Mouse (Mus musculus): ENCODE results near the gene Vgll4. TPM values are rescaled to one million over a fixed set of nuclear protein-coding genes. Genes with fewer than 3 reads are reported as not detected.

The Vgll4 gene
- polyA plus RNA-seq (2014; fragmentation: Nextera tagmentation; extraction: Ambion mirVana), result 35.6 and 43.3 TPM in 2 replicates

GRCm38 (mm10) chr6:114969213-114970120 is at the start of gene Vgll4:
TSS of gene Vgll4 (minus strand) at chr6:114969994.
- peak within 1 kb of the TSS; percentile 69 for H3K4me3 ChIP-seq (ENCODE audit: low read depth, low read length)
- ATAC-seq (ENCODE audit: low read depth), result peak; percentile 70
- peaks cover 7% of the 10 kb centered on the region; the same call in 1 of the 2 replicates for H3K27me3 ChIP-seq (ENCODE audit: control insufficient read depth, insufficient read depth, low read length)
- under 1% methylated on average over 79 of the region's 79 CpGs for WGBS
- no peaks in the 10 kb centered on the region for H3K36me3 ChIP-seq (ENCODE audit: control insufficient read depth, insufficient read depth, low read length)
- 0 out of 2 replicates have a peak, but pooled peaks cover 5% of the 10 kb centered on the region for H3K4me1 ChIP-seq (ENCODE audit: control insufficient read depth, insufficient read depth, low read length)
- peak within 1 kb of the TSS; percentile 99 for H3K4me2 ChIP-seq (ENCODE audit: low read depth, low read length)
- H3K9me3 ChIP-seq (ENCODE audit: control insufficient read depth, low read length), result no peaks in the 10 kb centered on the region
- H3K9ac ChIP-seq (replicated peaks; ENCODE audit: low read depth, low read length), result peak within 1 kb of the TSS; percentile 76
- H3K27ac ChIP-seq (ENCODE audit: low read depth, low read length), result peak within 1 kb of the TSS; percentile 62

- WGBS, result 94% methylated on average over 13 of the region's 13 CpGs
- no peaks in the 10 kb centered on the region for H3K4me1 ChIP-seq (ENCODE audit: control insufficient read depth, insufficient read depth, low read length)
- H3K27ac ChIP-seq (ENCODE audit: low read depth, low read length), result no peak overlapping the region
- no peaks in the 10 kb centered on the region for H3K9me3 ChIP-seq (ENCODE audit: control insufficient read depth, low read length)
- no peak overlapping the region for H3K4me2 ChIP-seq (ENCODE audit: low read depth, low read length)
- H3K36me3 ChIP-seq (ENCODE audit: control insufficient read depth, insufficient read depth, low read length), result peaks cover 15% of the 10 kb centered on the region
- no peak overlapping the region for H3K9ac ChIP-seq (replicated peaks; ENCODE audit: low read depth, low read length)
- H3K27me3 ChIP-seq (ENCODE audit: control insufficient read depth, insufficient read depth, low read length), result no peaks in the 10 kb centered on the region
- H3K4me3 ChIP-seq (ENCODE audit: low read depth, low read length), result no peak overlapping the region
- ATAC-seq (ENCODE audit: low read depth), result no peak
Observed at GRCm38 (mm10) chr6:115015461-115015860, 45.7 kb upstream of the Vgll4 start.

- Histone ChIP-seq H3K36me3 (ENCODE audit: control insufficient read depth, insufficient read depth, low read length) (peaks cover 8% of the 10 kb centered on the region), H3K9ac (replicated peaks; ENCODE audit: low read depth, low read length) (no peak overlapping the region), H3K4me3 (ENCODE audit: low read depth, low read length) (no peak overlapping the region), H3K27me3 (ENCODE audit: control insufficient read depth, insufficient read depth, low read length) (no peaks in the 10 kb centered on the region), H3K9me3 (ENCODE audit: control insufficient read depth, low read length) (no peaks in the 10 kb centered on the region), H3K4me1 (ENCODE audit: control insufficient read depth, insufficient read depth, low read length) (no peaks in the 10 kb centered on the region), H3K27ac (ENCODE audit: low read depth, low read length) (no peak overlapping the region), H3K4me2 (ENCODE audit: low read depth, low read length) (no peak overlapping the region)
- WGBS, result 91% methylated on average over 4 of the region's 4 CpGs
- ATAC-seq (ENCODE audit: low read depth), result no peak
Observed at GRCm38 (mm10) chr6:115013574-115013973, 43.8 kb upstream of the Vgll4 start.

- H3K9me3 ChIP-seq (ENCODE audit: control insufficient read depth, low read length), result no peaks in the 10 kb centered on the region
- H3K27me3 ChIP-seq (ENCODE audit: control insufficient read depth, insufficient read depth, low read length), result no peaks in the 10 kb centered on the region
- WGBS, result 84% methylated on average over 8 of the region's 8 CpGs
- no peak overlapping the region for H3K4me2 ChIP-seq (ENCODE audit: low read depth, low read length)
- H3K36me3 ChIP-seq (ENCODE audit: control insufficient read depth, insufficient read depth, low read length), result peaks cover 8% of the 10 kb centered on the region
- H3K4me3 ChIP-seq (ENCODE audit: low read depth, low read length), result no peak overlapping the region
- H3K9ac ChIP-seq (replicated peaks; ENCODE audit: low read depth, low read length), result no peak overlapping the region
- no peak for ATAC-seq (ENCODE audit: low read depth)
- H3K4me1 ChIP-seq (ENCODE audit: control insufficient read depth, insufficient read depth, low read length), result no peaks in the 10 kb centered on the region
- no peak overlapping the region for H3K27ac ChIP-seq (ENCODE audit: low read depth, low read length)
Observed at GRCm38 (mm10) chr6:115011792-115012191, 42.0 kb upstream of the Vgll4 start.

- H3K27ac ChIP-seq (ENCODE audit: low read depth, low read length), result no peak overlapping the region
- H3K36me3 ChIP-seq (ENCODE audit: control insufficient read depth, insufficient read depth, low read length), result peaks cover 6% of the 10 kb centered on the region
- ATAC-seq (ENCODE audit: low read depth), result no peak
- H3K4me1 ChIP-seq (ENCODE audit: control insufficient read depth, insufficient read depth, low read length), result no peaks in the 10 kb centered on the region
- no peaks in the 10 kb centered on the region for H3K27me3 ChIP-seq (ENCODE audit: control insufficient read depth, insufficient read depth, low read length)
- no peak overlapping the region for H3K4me2 ChIP-seq (ENCODE audit: low read depth, low read length)
- H3K4me3 ChIP-seq (ENCODE audit: low read depth, low read length), result no peak overlapping the region
- no peak overlapping the region for H3K9ac ChIP-seq (replicated peaks; ENCODE audit: low read depth, low read length)
- H3K9me3 ChIP-seq (ENCODE audit: control insufficient read depth, low read length), result no peaks in the 10 kb centered on the region
- 85% methylated on average over 9 of the region's 9 CpGs for WGBS
Observed at GRCm38 (mm10) chr6:115010815-115011214, 41.0 kb upstream of the Vgll4 start.

- H3K9me3 ChIP-seq (ENCODE audit: control insufficient read depth, low read length), result no peaks in the 10 kb centered on the region
- WGBS, result 82% methylated on average over 9 of the region's 9 CpGs
- no peak overlapping the region for H3K27ac ChIP-seq (ENCODE audit: low read depth, low read length)
- no peaks in the 10 kb centered on the region for H3K27me3 ChIP-seq (ENCODE audit: control insufficient read depth, insufficient read depth, low read length)
- H3K36me3 ChIP-seq (ENCODE audit: control insufficient read depth, insufficient read depth, low read length), result peaks cover 4% of the 10 kb centered on the region
- H3K9ac ChIP-seq (replicated peaks; ENCODE audit: low read depth, low read length), result no peak overlapping the region
- ATAC-seq (ENCODE audit: low read depth), result no peak
- no peak overlapping the region for H3K4me2 ChIP-seq (ENCODE audit: low read depth, low read length)
- no peaks in the 10 kb centered on the region for H3K4me1 ChIP-seq (ENCODE audit: control insufficient read depth, insufficient read depth, low read length)
- H3K4me3 ChIP-seq (ENCODE audit: low read depth, low read length), result no peak overlapping the region
Observed at GRCm38 (mm10) chr6:115010304-115010703, 40.5 kb upstream of the Vgll4 start.

- no peaks in the 10 kb centered on the region for H3K4me1 ChIP-seq (ENCODE audit: control insufficient read depth, insufficient read depth, low read length)
- H3K9ac ChIP-seq (replicated peaks; ENCODE audit: low read depth, low read length), result no peak overlapping the region
- H3K27me3 ChIP-seq (ENCODE audit: control insufficient read depth, insufficient read depth, low read length), result no peaks in the 10 kb centered on the region
- no peaks in the 10 kb centered on the region for H3K9me3 ChIP-seq (ENCODE audit: control insufficient read depth, low read length)
- no peak overlapping the region for H3K27ac ChIP-seq (ENCODE audit: low read depth, low read length)
- H3K36me3 ChIP-seq (ENCODE audit: control insufficient read depth, insufficient read depth, low read length), result no peaks in the 10 kb centered on the region; the same call in 1 of the 2 replicates
- H3K4me2 ChIP-seq (ENCODE audit: low read depth, low read length), result no peak overlapping the region
- ATAC-seq (ENCODE audit: low read depth), result peak; percentile 71; the same call in 1 of the 2 replicates
- 26% methylated on average over 5 of the region's 5 CpGs for WGBS
- no peak overlapping the region for H3K4me3 ChIP-seq (ENCODE audit: low read depth, low read length)
Observed at GRCm38 (mm10) chr6:115007728-115008127, 37.9 kb upstream of the Vgll4 start.

GRCm38 (mm10) chr6:115006948-115007347 is 37.2 kb upstream of the Vgll4 start:
- Histone ChIP-seq H3K36me3 (ENCODE audit: control insufficient read depth, insufficient read depth, low read length) (no peaks in the 10 kb centered on the region; the same call in 1 of the 2 replicates), H3K27ac (ENCODE audit: low read depth, low read length) (no peak overlapping the region), H3K4me3 (ENCODE audit: low read depth, low read length) (no peak overlapping the region), H3K4me2 (ENCODE audit: low read depth, low read length) (no peak overlapping the region), H3K27me3 (ENCODE audit: control insufficient read depth, insufficient read depth, low read length) (no peaks in the 10 kb centered on the region), H3K4me1 (ENCODE audit: control insufficient read depth, insufficient read depth, low read length) (no peaks in the 10 kb centered on the region), H3K9me3 (ENCODE audit: control insufficient read depth, low read length) (no peaks in the 10 kb centered on the region), H3K9ac (replicated peaks; ENCODE audit: low read depth, low read length) (no peak overlapping the region)
- ATAC-seq (ENCODE audit: low read depth), result no peak
- WGBS, result 70% methylated on average over 6 of the region's 6 CpGs

- Histone ChIP-seq H3K9me3 (ENCODE audit: control insufficient read depth, low read length) (no peaks in the 10 kb centered on the region), H3K27ac (ENCODE audit: low read depth, low read length) (no peak overlapping the region), H3K27me3 (ENCODE audit: control insufficient read depth, insufficient read depth, low read length) (no peaks in the 10 kb centered on the region), H3K4me2 (ENCODE audit: low read depth, low read length) (no peak overlapping the region), H3K4me3 (ENCODE audit: low read depth, low read length) (no peak overlapping the region), H3K36me3 (ENCODE audit: control insufficient read depth, insufficient read depth, low read length) (no peaks in the 10 kb centered on the region; the same call in 1 of the 2 replicates), H3K9ac (replicated peaks; ENCODE audit: low read depth, low read length) (no peak overlapping the region), H3K4me1 (ENCODE audit: control insufficient read depth, insufficient read depth, low read length) (no peaks in the 10 kb centered on the region)
- no peak for ATAC-seq (ENCODE audit: low read depth)
- WGBS, result 80% methylated on average over 3 of the region's 3 CpGs
Observed at GRCm38 (mm10) chr6:115006065-115006464, 36.3 kb upstream of the Vgll4 start.

Data from neural tube, embryonic 14.5 days (tissue).